Mouse (Mus musculus): ENCODE measurements at regions not wholly inside any gene's neighbourhood (a gene's known extent, or its start where the extent isn't known, plus 50 kb on each side); places are given as distances from the start of the nearest gene placed in this dataset.

GRCm38 (mm10) chr13:107683909-107684308 is 360.3 kb upstream of the Smim15 start:
- in situ Hi-C loops (cut with MboI; ENCODE audit: low pct_unique_long_range_greater_than_20kb in 1 of 2, low sequenced_read_pairs in 2 of 2, unreplicated experiment in 1 of 2) = no loop called here

- in situ Hi-C loops (cut with MboI; ENCODE audit: low pct_unique_long_range_greater_than_20kb in 1 of 2, low sequenced_read_pairs in 2 of 2, unreplicated experiment in 1 of 2) = no loop called here
Observed at GRCm38 (mm10) chr13:107681719-107682118, 362.5 kb upstream of the Smim15 start.

- in situ Hi-C loops (cut with MboI; ENCODE audit: low pct_unique_long_range_greater_than_20kb in 1 of 2, low sequenced_read_pairs in 2 of 2, unreplicated experiment in 1 of 2) = no loop called here
Observed at GRCm38 (mm10) chr13:107678860-107679259, 365.4 kb upstream of the Smim15 start.

GRCm38 (mm10) chr13:107677091-107677470 is 367.2 kb upstream of the Smim15 start:
- in situ Hi-C loops (cut with MboI; ENCODE audit: low pct_unique_long_range_greater_than_20kb in 1 of 2, low sequenced_read_pairs in 2 of 2, unreplicated experiment in 1 of 2) = no loop called here

- in situ Hi-C loops (cut with MboI; ENCODE audit: low pct_unique_long_range_greater_than_20kb in 1 of 2, low sequenced_read_pairs in 2 of 2, unreplicated experiment in 1 of 2) = no loop called here
Observed at GRCm38 (mm10) chr13:107676310-107677090, 367.7 kb upstream of the Smim15 start.

- in situ Hi-C loops (cut with MboI; ENCODE audit: low pct_unique_long_range_greater_than_20kb in 1 of 2, low sequenced_read_pairs in 2 of 2, unreplicated experiment in 1 of 2) = no loop called here
Observed at GRCm38 (mm10) chr13:107672166-107672565, 372.1 kb upstream of the Smim15 start.

GRCm38 (mm10) chr13:107668509-107668908 is 375.7 kb upstream of the Smim15 start:
- in situ Hi-C loops (cut with MboI; ENCODE audit: low pct_unique_long_range_greater_than_20kb in 1 of 2, low sequenced_read_pairs in 2 of 2, unreplicated experiment in 1 of 2) = no loop called here

- in situ Hi-C loops (cut with MboI; ENCODE audit: low pct_unique_long_range_greater_than_20kb in 1 of 2, low sequenced_read_pairs in 2 of 2, unreplicated experiment in 1 of 2) = no loop called here
Observed at GRCm38 (mm10) chr13:107665775-107666174, 378.5 kb upstream of the Smim15 start.

GRCm38 (mm10) chr13:107664197-107664596 is 380.0 kb upstream of the Smim15 start:
- in situ Hi-C loops (cut with MboI; ENCODE audit: low pct_unique_long_range_greater_than_20kb in 1 of 2, low sequenced_read_pairs in 2 of 2, unreplicated experiment in 1 of 2) = no loop called here

- in situ Hi-C loops (cut with MboI; ENCODE audit: low pct_unique_long_range_greater_than_20kb in 1 of 2, low sequenced_read_pairs in 2 of 2, unreplicated experiment in 1 of 2) = no loop called here
Observed at GRCm38 (mm10) chr13:107663745-107664144, 380.5 kb upstream of the Smim15 start.

- in situ Hi-C loops (cut with MboI; ENCODE audit: low pct_unique_long_range_greater_than_20kb in 1 of 2, low sequenced_read_pairs in 2 of 2, unreplicated experiment in 1 of 2) = no loop called here
Observed at GRCm38 (mm10) chr13:107661414-107661813, 382.8 kb upstream of the Smim15 start.

GRCm38 (mm10) chr13:107645865-107646645 is 398.2 kb upstream of the Smim15 start:
- in situ Hi-C loops (cut with MboI; ENCODE audit: low pct_unique_long_range_greater_than_20kb in 1 of 2, low sequenced_read_pairs in 2 of 2, unreplicated experiment in 1 of 2) = no loop called here

- in situ Hi-C loops (cut with MboI; ENCODE audit: low pct_unique_long_range_greater_than_20kb in 1 of 2, low sequenced_read_pairs in 2 of 2, unreplicated experiment in 1 of 2) = no loop called here
Observed at GRCm38 (mm10) chr13:107645121-107645864, 399.0 kb upstream of the Smim15 start.

GRCm38 (mm10) chr13:107644705-107645104 is 399.5 kb upstream of the Smim15 start:
- in situ Hi-C loops (cut with MboI; ENCODE audit: low pct_unique_long_range_greater_than_20kb in 1 of 2, low sequenced_read_pairs in 2 of 2, unreplicated experiment in 1 of 2) = no loop called here

GRCm38 (mm10) chr13:107641926-107642657 is 402.2 kb upstream of the Smim15 start:
- in situ Hi-C loops (cut with MboI; ENCODE audit: low pct_unique_long_range_greater_than_20kb in 1 of 2, low sequenced_read_pairs in 2 of 2, unreplicated experiment in 1 of 2) = no loop called here

GRCm38 (mm10) chr13:107639620-107640019 is 404.6 kb upstream of the Smim15 start:
- in situ Hi-C loops (cut with MboI; ENCODE audit: low pct_unique_long_range_greater_than_20kb in 1 of 2, low sequenced_read_pairs in 2 of 2, unreplicated experiment in 1 of 2) = no loop called here

- in situ Hi-C loops (cut with MboI; ENCODE audit: low pct_unique_long_range_greater_than_20kb in 1 of 2, low sequenced_read_pairs in 2 of 2, unreplicated experiment in 1 of 2) = no loop called here
Observed at GRCm38 (mm10) chr13:107637269-107637668, 407.0 kb upstream of the Smim15 start.

GRCm38 (mm10) chr13:107635114-107635513 is 409.1 kb upstream of the Smim15 start:
- in situ Hi-C loops (cut with MboI; ENCODE audit: low pct_unique_long_range_greater_than_20kb in 1 of 2, low sequenced_read_pairs in 2 of 2, unreplicated experiment in 1 of 2) = no loop called here

Data from mouse embryonic stem cell (cell line).